Mouse (Mus musculus) heart, adult 11 months (tissue): ENCODE measurements around the gene Stx12.
A peak's percentile ranks its signal among the peaks of the same experiment; 100 is the strongest.

Experiments used
- DNase-seq: peaks from one replicate; pipeline ENCODE4 v3.0.0; 2022

The Stx12 gene

DNA sequence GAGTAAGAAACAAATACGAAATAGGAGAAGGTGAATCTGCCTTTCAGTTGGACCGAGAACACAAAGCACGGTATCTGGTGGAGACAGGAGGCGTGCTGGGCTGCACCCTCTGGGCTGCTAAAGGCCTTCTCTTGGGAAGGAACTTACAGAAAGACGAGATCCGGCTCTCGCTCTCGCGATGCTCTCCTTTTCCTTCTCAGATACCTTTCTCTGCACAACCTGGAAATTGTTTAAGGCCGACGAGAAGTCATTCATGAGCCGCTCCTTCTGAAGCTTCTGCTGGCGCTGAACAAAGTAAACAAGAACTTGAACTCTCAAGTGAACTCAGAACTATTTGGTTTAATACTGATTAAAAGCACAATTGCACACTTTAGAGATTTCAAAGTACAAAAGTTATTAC is 21.3 kb downstream of the Stx12 start:
- no peak for DNase-seq

GRCm38 (mm10) chr4:132860880-132861279 is 23.4 kb downstream of the Stx12 start:
- DNase-seq, result no peak

DNA sequence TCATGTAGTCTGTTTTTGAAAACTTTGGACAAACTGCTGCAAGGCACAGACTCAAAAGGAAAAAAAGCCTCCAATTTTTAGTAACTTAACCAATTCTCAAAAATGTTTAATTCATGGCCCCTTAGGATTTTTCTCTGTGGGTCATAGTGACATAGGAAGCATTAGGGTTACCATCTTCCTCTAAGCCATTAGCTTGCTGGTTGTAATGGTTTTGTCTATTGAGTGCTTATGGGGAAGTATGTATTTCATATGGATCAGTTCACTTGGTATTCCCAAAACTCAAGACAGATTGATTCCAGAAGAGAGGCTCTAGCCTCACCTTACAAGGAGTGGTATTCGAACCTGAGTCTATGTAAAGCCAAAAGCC is 40.6 kb downstream of the Stx12 start:
- no peak for DNase-seq

DNA sequence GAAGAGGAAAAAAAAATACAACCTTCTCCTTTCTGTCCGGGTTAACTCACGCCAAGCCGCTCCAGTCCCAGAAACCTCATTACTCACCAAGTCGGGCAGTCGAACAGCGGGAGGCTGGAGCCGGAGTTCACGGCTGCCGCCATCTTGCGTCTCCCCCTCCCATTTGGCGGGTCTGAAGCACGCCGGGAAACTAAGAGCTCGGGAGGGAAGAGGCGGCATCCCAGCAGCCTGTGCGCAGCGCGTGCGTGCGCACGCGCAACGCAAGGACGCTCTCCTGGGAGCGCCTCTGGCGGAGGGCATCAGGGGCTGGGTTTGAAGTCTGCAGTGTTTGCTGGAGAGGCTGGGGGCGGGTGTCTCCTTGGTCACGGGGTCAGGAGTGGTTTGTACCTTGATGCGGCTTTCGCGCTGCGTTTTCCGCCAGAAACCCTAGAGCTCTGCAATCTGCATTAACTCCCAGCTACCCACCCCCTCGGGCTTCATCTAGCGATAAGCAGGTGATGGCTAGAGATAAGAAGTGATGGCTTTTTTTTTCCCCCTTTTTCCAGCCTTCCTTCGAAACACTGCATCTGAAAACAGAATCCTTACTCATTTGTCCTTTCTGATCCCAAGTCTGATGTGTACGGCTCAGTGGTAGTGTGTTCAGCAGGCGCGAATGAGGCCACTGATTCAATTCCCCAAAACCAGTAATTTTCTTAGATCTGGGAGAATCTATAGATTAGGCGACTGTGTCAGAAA is 41.2 kb downstream of the Stx12 start, which contains the start of gene Ppp1r8:
Gene Ppp1r8 (minus strand): TSS at position 200 of the 735 bp plus-strand sequence.
- DNase-seq, result peak; percentile 99

- peak; percentile 93 for DNase-seq
Measured at GRCm38 (mm10) chr4:132842281-132842906, 41.9 kb downstream of the Stx12 start.

DNA sequence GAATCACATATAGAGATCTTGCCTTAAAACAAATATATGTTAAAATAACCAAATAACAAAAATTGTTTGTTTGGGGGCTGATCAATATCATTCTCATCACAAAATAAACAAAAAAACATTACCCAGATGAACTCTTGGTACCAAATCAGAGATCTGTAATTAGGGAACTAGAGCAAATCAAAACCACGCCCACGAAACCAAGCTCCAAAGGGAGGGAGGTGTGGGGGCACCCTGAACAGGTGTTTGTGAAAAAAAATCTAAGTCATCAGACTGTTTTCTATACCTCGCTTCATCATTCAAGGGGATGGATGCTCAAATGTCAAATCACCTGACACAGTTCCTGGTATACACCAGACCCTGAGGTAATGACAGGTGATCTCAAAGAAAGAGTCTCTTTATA is 42.8 kb downstream of the Stx12 start:
- DNase-seq, result no peak

- DNase-seq, result peak; percentile 96
Measured at GRCm38 (mm10) chr4:132823614-132824366, 60.5 kb downstream of the Stx12 start.

DNA sequence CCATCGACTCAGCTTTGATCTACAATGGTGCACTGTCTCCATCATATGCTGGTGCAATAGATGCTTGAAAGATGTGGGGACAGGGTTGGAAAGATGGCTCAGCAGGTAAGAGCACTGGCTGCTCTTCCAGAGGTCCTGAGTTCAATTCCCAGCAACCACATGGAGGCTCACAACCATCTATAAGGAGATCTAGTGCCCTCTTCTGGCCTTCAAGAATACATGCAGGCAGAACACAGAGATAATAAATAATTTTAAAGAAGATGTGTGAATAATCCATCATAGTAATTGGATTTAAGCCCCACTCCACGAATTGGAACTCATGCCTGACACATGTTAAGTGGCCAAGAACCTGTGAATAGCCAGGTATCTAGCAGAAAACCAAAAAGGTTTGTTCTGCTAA is 65.9 kb downstream of the Stx12 start:
- DNase-seq, result no peak

DNA sequence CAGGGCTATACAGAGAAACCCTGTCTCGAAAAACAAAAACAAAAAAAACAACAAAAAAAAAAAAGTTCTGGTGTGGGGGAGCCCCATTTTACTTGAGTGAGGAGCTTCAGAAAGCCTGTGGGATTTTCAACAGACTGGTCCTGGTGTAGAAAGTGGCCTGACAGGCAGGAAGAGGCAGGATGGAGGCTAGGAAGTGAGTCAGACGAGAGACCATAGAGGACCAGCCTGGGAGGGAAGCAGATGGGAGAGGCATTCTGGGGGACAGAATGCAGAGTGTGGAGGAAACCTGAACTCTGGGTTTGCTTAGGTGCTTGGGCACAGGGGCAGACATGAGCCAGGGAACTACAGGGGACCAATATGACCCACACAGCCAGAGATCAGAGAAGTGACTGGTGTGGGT is 67.5 kb downstream of the Stx12 start:
- no peak for DNase-seq

DNA sequence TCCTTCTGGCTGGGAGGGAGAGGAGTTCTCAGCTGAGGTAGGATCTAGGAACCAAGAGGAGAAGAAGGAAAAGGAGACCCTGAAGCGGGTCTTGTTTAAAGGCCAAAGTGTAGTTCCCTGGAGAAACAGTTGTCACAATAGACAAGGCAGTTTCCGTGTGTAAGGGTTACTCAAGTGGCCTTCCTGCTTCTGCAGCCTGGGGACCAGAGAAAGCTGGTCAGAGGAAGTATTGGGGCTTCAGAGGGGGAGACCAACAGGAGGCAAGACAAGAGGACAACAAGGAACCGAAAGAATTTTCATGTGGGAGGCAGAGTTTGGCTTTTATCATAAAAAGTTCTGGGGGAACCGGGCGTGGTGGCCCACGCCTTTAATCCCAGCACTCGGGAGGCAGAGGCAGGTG is 67.9 kb downstream of the Stx12 start:
- peak; percentile 95 for DNase-seq

GRCm38 (mm10) chr4:132809621-132810020 is 74.7 kb downstream of the Stx12 start:
- DNase-seq, result peak; percentile 96

- DNase-seq, result peak; percentile 94
Measured at GRCm38 (mm10) chr4:132807771-132808641, 76.3 kb downstream of the Stx12 start.

GRCm38 (mm10) chr4:132806620-132807191 is 77.6 kb downstream of the Stx12 start:
- DNase-seq, result no peak

DNA sequence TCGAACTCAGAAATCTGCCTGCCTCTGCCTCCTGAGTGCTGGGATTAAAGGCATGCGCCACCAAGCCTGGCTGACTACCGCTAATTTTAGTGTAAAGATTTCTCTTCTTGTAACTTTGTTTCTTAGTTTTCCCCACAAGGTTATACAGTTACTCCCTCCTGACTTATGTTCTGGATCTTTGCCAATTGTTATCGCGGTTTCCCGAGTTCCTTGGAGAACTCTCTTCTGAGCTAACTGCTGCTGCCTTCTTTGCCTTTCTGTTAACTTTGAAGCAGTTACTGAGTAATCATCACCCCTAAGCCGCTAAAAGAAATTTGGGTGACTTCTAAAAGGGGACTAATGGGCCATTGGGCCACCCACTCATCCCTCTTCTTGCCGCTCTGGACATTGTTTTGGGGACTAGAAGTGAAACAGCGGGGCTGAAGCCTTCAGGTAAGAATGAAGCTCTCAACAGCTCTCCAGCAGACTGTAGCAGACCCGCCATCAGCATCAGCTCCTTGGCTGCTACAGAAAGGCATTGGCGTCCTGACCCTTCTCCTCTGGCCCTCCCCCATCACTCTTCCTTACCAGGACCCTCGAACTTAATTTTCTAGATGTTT is 78.6 kb downstream of the Stx12 start:
- DNase-seq, result no peak

DNA sequence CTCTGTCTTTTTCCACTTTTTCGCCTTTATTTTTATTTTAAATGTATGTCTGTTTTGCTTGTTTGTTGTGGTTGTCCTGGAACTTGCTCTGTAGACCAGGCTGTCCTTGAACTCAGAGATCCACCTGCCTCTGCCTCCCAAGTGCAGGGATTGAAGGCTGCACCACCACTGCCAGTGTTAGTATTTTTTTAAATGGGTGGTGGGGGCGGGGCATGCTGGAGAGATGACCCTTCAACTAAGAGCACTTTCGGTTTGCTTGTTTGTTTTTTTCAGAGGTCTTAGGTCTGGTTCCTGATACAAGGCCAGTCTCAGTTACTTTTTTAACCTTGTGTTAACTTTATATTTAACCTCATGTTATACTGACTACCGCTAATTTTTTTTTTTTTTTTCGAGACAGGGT is 79.2 kb downstream of the Stx12 start:
- DNase-seq, result peak; percentile 85

- DNase-seq, result peak; percentile 93
Measured at GRCm38 (mm10) chr4:132804331-132804730, 80.0 kb downstream of the Stx12 start.

- DNase-seq, result peak; percentile 90
Measured at GRCm38 (mm10) chr4:132803876-132804275, 80.4 kb downstream of the Stx12 start.
